Mouse (Mus musculus): ENCODE data around the gene Slc6a2. TPM values are rescaled to one million over a fixed set of nuclear protein-coding genes. Genes with fewer than 3 reads are reported as not detected.

Slc6a2 gene
- 0.09 TPM in 1 of 2 replicates, not detected in the other for polyA plus RNA-seq (2015; fragmentation: Nextera tagmentation; extraction: Ambion mirVana)

DNA sequence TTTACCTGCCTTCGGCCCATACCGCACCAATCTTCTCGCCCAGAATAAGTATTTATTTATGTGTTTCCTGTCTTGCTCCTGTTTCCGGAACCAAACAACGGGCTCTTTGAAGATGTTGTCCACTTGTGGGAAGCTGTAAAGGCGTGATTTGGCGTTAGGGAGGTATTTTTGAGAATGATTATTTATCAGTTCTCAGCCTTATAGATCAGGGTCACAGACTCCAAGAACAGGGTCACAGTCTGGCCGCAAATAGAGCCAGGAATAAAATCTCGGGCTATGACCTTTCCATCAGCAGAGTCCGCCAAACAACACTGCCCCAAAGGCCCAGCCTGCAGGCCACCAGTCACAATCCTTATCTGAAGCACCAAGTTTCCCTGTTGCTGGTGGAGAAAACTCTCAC lies at the start of gene Slc6a2:
Slc6a2 (plus strand) TSS at position 301 of the 400 bp plus-strand sequence.
- no peak for ATAC-seq (ENCODE audit: low FRiP score)

GRCm38 (mm10) chr8:92911477-92911876 lies 48.4 kb upstream of the Slc6a2 start:
- Histone ChIP-seq H3K4me2 (no peak overlapping the region), H3K9me3 (replicated peaks) (no peaks in the 10 kb centered on the region), H3K36me3 (0 out of 2 replicates have a peak, but pooled peaks cover 3% of the 10 kb centered on the region), H3K4me1 (no peaks in the 10 kb centered on the region), H3K9ac (replicated peaks) (no peak overlapping the region), H3K27me3 (replicated peaks) (no peaks in the 10 kb centered on the region), H3K27ac (replicated peaks) (no peak overlapping the region), H3K4me3 (replicated peaks) (no peak overlapping the region)
- ATAC-seq (ENCODE audit: low FRiP score): no peak
- WGBS: 84% methylated on average over 3 of the region's 3 CpGs

More for the DNA sequence above, at the start of gene Slc6a2:
- Histone ChIP-seq H3K4me1 (peaks cover 13% of the 10 kb centered on the region), H3K9me3 (replicated peaks) (no peaks in the 10 kb centered on the region), H3K9ac (replicated peaks) (peak within 1 kb of the TSS; percentile 23; the same call in 1 of the 2 replicates), H3K27me3 (replicated peaks) (peaks cover 59% of the 10 kb centered on the region), H3K4me3 (replicated peaks) (peak within 1 kb of the TSS; percentile 42), H3K27ac (replicated peaks) (no peak within 1 kb of the TSS), H3K36me3 (no peaks in the 10 kb centered on the region), H3K4me2 (peak within 1 kb of the TSS; percentile 88)
- WGBS: 79% methylated on average over 10 of the region's 10 CpGs

GRCm38 (mm10) chr8:92913396-92913795 lies 46.5 kb upstream of the Slc6a2 start:
- Histone ChIP-seq H3K4me1 (no peaks in the 10 kb centered on the region), H3K36me3 (0 out of 2 replicates have a peak, but pooled peaks cover 3% of the 10 kb centered on the region), H3K27me3 (replicated peaks) (no peaks in the 10 kb centered on the region), H3K27ac (replicated peaks) (no peak overlapping the region), H3K4me2 (no peak overlapping the region), H3K9ac (replicated peaks) (no peak overlapping the region), H3K4me3 (replicated peaks) (no peak overlapping the region), H3K9me3 (replicated peaks) (no peaks in the 10 kb centered on the region)
- no peak for ATAC-seq (ENCODE audit: low FRiP score)
- 91% methylated on average over 7 of the region's 7 CpGs for WGBS

DNA sequence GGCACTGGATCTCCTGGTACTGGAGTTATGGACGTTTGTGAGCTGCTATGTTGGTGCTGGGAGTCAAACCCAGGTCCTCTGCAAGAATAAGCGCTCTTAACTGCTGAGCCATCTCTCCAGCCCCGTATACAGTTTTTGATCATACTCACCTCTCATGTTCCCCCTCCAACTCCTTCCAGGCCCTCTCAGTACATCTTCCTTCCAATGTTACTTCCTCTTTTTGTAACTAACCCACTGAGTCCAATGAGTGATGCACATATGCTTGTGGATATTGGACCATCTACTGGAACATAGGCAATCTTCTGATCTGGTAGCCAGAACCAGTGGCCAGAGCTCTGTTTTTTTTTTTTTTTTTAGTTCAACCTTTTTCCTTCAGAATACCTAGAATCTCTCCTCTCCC lies 43.8 kb upstream of the Slc6a2 start:
- Histone ChIP-seq H3K4me1 (no peaks in the 10 kb centered on the region), H3K4me2 (no peak overlapping the region), H3K9me3 (replicated peaks) (no peaks in the 10 kb centered on the region), H3K36me3 (no peaks in the 10 kb centered on the region), H3K9ac (replicated peaks) (no peak overlapping the region), H3K27ac (replicated peaks) (no peak overlapping the region), H3K27me3 (replicated peaks) (no peaks in the 10 kb centered on the region), H3K4me3 (replicated peaks) (no peak overlapping the region)
- no peak for ATAC-seq (ENCODE audit: low FRiP score)
- 89% methylated on average over 3 of the region's 3 CpGs for WGBS

DNA sequence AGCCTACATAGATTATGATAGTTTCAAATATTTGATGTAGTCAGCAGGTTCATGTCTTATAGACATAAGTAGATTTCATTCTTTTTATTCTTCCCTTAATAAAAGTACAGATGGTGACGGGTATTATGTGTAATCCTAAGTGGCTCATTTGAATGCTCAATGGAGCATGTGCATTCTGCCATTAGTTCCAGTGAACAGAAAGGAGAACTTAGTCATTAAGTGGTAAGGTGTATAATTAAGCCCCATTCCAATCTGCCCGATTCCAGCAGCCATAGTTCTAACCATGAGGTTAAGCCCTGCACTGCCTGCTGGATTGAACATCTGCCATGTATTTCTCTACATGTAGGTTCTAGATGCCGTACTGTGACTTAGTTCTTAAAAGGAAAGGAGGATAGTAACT lies 38.1 kb upstream of the Slc6a2 start:
- no peaks in the 10 kb centered on the region for H3K4me1 ChIP-seq
- 51% methylated on average over 3 of the region's 3 CpGs for WGBS

GRCm38 (mm10) chr8:92928986-92929385 lies 30.9 kb upstream of the Slc6a2 start:
- Histone ChIP-seq H3K4me1 (no peaks in the 10 kb centered on the region), H3K9me3 (replicated peaks) (0 out of 2 replicates have a peak, but pooled peaks cover 7% of the 10 kb centered on the region), H3K36me3 (no peaks in the 10 kb centered on the region), H3K4me3 (replicated peaks) (no peak overlapping the region), H3K4me2 (no peak overlapping the region), H3K27me3 (replicated peaks) (no peaks in the 10 kb centered on the region), H3K27ac (replicated peaks) (no peak overlapping the region), H3K9ac (replicated peaks) (no peak overlapping the region)
- 78% methylated on average over 4 of the region's 4 CpGs for WGBS
- no peak for ATAC-seq (ENCODE audit: low FRiP score)

More for the DNA sequence above, 38.1 kb upstream of the Slc6a2 start:
- H3K9ac ChIP-seq (replicated peaks): no peak overlapping the region
- no peak overlapping the region for H3K4me2 ChIP-seq
- H3K9me3 ChIP-seq (replicated peaks): no peaks in the 10 kb centered on the region
- H3K4me3 ChIP-seq (replicated peaks): no peak overlapping the region
- no peak for ATAC-seq (ENCODE audit: low FRiP score)
- no peak overlapping the region for H3K27ac ChIP-seq (replicated peaks)
- H3K36me3 ChIP-seq: no peaks in the 10 kb centered on the region
- H3K27me3 ChIP-seq (replicated peaks): no peaks in the 10 kb centered on the region

DNA sequence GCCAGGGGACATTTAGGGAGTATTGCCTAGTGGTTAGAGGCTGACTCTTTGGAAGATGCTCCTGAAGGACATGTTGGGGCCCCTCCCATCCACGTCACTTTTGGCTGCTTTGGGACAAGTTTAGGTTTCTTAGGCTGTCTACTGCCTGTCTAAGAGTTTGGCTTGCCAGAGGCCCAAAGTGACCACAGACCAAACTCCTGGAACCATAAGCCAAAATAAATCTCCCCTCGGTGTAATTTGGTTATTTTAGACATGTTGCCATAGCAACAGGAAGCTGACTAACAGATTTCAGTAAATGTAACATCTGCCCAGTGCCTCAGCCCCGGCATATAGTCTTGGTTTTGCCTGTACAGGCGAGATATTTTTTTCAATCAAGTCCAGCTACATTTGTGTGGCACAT lies 21.8 kb upstream of the Slc6a2 start:
- no peak overlapping the region for H3K4me2 ChIP-seq
- ATAC-seq (ENCODE audit: low FRiP score): no peak
- WGBS: 84% methylated on average over 4 of the region's 4 CpGs

GRCm38 (mm10) chr8:92949071-92949470 lies 10.8 kb upstream of the Slc6a2 start:
- H3K9me3 ChIP-seq (replicated peaks): no peaks in the 10 kb centered on the region

More for the DNA sequence above, 21.8 kb upstream of the Slc6a2 start:
- H3K9me3 ChIP-seq (replicated peaks): no peaks in the 10 kb centered on the region
- H3K27me3 ChIP-seq (replicated peaks): no peaks in the 10 kb centered on the region
- no peaks in the 10 kb centered on the region for H3K4me1 ChIP-seq
- H3K27ac ChIP-seq (replicated peaks): no peak overlapping the region
- no peak overlapping the region for H3K4me3 ChIP-seq (replicated peaks)
- H3K36me3 ChIP-seq: no peaks in the 10 kb centered on the region
- no peak overlapping the region for H3K9ac ChIP-seq (replicated peaks)

DNA sequence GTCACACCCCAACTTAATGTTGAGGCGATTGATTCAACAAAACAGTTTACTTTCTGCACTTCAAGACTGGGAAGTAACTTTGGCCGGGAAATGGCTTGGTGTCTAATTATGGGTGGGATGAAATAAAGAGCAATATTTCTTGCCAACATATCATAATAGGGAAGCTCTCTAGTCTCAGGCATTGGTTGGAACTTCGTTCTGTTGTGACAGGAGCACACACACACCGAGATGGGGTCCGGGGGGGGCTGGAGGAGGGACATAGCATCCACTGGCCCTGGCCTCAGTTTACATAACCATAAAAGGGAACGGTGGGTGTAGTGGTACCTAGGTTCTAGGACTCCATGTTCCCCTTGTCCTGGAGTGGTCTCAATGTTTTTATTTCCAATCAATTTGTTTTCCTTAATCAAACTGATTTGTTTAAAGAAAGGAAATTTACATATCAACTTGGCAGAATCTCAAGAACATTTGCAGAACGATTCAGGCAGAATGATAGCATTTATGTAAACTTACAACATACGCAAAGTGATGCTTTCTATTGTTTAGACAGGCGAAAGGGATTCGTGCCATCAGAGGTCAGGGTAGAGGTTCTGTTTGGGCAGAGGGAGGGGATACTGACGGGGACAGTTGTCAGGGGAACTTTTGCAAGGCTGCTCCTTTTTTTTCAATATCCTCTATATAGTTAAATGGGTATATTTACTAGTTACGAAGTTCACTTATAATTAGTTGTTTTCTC lies 9.1 kb upstream of the Slc6a2 start:
- Histone ChIP-seq H3K36me3 (no peaks in the 10 kb centered on the region), H3K4me1 (no peaks in the 10 kb centered on the region), H3K9me3 (replicated peaks) (no peaks in the 10 kb centered on the region), H3K4me2 (no peak overlapping the region), H3K27ac (replicated peaks) (no peak overlapping the region), H3K27me3 (replicated peaks) (no peaks in the 10 kb centered on the region), H3K9ac (replicated peaks) (no peak overlapping the region), H3K4me3 (replicated peaks) (no peak overlapping the region)
- 85% methylated on average over 12 of the region's 12 CpGs for WGBS
- ATAC-seq (ENCODE audit: low FRiP score): no peak

More at GRCm38 (mm10) chr8:92949071-92949470, 10.8 kb upstream of the Slc6a2 start:
- no peaks in the 10 kb centered on the region for H3K27me3 ChIP-seq (replicated peaks)
- WGBS: 95% methylated on average over 4 of the region's 4 CpGs
- no peak overlapping the region for H3K4me2 ChIP-seq
- no peak overlapping the region for H3K27ac ChIP-seq (replicated peaks)
- ATAC-seq (ENCODE audit: low FRiP score): no peak
- no peaks in the 10 kb centered on the region for H3K4me1 ChIP-seq
- H3K4me3 ChIP-seq (replicated peaks): no peak overlapping the region
- H3K36me3 ChIP-seq: no peaks in the 10 kb centered on the region
- H3K9ac ChIP-seq (replicated peaks): no peak overlapping the region

GRCm38 (mm10) chr8:92954044-92954443 lies 5.8 kb upstream of the Slc6a2 start:
- Histone ChIP-seq H3K9ac (replicated peaks) (no peak overlapping the region), H3K4me3 (replicated peaks) (no peak overlapping the region), H3K36me3 (no peaks in the 10 kb centered on the region), H3K4me2 (no peak overlapping the region), H3K9me3 (replicated peaks) (no peaks in the 10 kb centered on the region), H3K27me3 (replicated peaks) (peaks cover 12% of the 10 kb centered on the region), H3K4me1 (no peaks in the 10 kb centered on the region), H3K27ac (replicated peaks) (no peak overlapping the region)
- no peak for ATAC-seq (ENCODE audit: low FRiP score)
- WGBS: 86% methylated on average over 5 of the region's 5 CpGs

DNA sequence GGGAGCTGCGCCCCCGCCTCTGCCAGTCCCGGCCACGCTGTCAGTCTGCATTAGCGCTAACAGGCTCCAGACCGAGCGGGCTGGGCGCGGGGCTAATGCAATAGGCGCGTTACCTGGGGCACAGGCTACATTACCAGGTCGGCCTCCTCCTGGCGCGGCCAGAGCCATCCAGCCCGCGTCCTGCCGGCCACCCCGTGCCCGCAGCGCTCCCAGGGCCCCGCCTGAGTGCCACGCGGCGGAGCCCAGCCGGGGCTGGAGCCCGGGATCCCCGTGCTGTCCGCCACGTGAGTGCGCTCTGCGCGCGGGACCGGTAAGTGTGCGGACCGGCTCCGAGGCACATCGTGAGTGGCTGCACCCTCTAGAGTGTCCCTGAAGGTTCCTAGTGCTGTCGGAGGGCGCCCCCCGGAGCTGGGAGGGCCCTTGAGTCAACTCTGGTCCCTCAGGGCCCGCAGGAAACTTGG lies 602 bp downstream of the Slc6a2 start:
- no peaks in the 10 kb centered on the region for H3K36me3 ChIP-seq
- WGBS: under 1% methylated on average over 42 of the region's 42 CpGs
- peaks cover 59% of the 10 kb centered on the region for H3K27me3 ChIP-seq (replicated peaks)
- H3K4me1 ChIP-seq: peaks cover 13% of the 10 kb centered on the region
- peak overlapping the region; percentile 23; the same call in 1 of the 2 replicates for H3K9ac ChIP-seq (replicated peaks)
- H3K9me3 ChIP-seq (replicated peaks): no peaks in the 10 kb centered on the region
- no peak overlapping the region for H3K27ac ChIP-seq (replicated peaks)
- peak overlapping the region; percentile 42 for H3K4me3 ChIP-seq (replicated peaks)
- no peak for ATAC-seq (ENCODE audit: low FRiP score)
- H3K4me2 ChIP-seq: peak overlapping the region; percentile 88

DNA sequence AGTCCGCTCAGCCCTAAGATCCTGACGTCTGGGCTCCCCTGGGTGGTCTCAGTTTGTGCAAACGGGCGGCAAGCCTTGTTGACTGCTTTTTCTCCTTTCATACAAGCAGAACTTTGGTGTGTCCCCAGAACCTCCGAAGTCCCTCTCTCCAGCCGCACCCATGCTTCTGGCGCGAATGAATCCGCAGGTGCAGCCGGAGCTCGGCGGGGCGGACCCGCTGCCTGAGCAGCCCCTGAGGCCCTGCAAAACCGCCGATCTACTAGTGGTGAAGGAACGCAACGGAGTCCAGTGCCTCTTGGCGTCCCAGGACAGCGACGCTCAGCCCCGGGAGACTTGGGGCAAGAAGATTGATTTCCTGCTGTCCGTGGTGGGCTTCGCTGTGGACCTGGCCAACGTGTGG lies 1.2 kb downstream of the Slc6a2 start:
- ATAC-seq (ENCODE audit: low FRiP score): no peak
- H3K27me3 ChIP-seq (replicated peaks): peaks cover 59% of the 10 kb centered on the region
- 1% methylated on average over 25 of the region's 25 CpGs for WGBS

More for the DNA sequence above, 1.2 kb downstream of the Slc6a2 start:
- peaks cover 13% of the 10 kb centered on the region for H3K4me1 ChIP-seq
- no peak overlapping the region for H3K9ac ChIP-seq (replicated peaks)
- no peak overlapping the region for H3K27ac ChIP-seq (replicated peaks)
- no peaks in the 10 kb centered on the region for H3K36me3 ChIP-seq
- no peaks in the 10 kb centered on the region for H3K9me3 ChIP-seq (replicated peaks)
- H3K4me2 ChIP-seq: peak overlapping the region; percentile 88
- peak overlapping the region; percentile 42 for H3K4me3 ChIP-seq (replicated peaks)

Measured in neural tube, embryonic 15.5 days (tissue).